Mouse (Mus musculus): Measurements from ENCODE around the gene Mcts2.
A peak's percentile ranks its signal among the peaks of the same experiment; 100 is the strongest.

The Mcts2 gene

DNA sequence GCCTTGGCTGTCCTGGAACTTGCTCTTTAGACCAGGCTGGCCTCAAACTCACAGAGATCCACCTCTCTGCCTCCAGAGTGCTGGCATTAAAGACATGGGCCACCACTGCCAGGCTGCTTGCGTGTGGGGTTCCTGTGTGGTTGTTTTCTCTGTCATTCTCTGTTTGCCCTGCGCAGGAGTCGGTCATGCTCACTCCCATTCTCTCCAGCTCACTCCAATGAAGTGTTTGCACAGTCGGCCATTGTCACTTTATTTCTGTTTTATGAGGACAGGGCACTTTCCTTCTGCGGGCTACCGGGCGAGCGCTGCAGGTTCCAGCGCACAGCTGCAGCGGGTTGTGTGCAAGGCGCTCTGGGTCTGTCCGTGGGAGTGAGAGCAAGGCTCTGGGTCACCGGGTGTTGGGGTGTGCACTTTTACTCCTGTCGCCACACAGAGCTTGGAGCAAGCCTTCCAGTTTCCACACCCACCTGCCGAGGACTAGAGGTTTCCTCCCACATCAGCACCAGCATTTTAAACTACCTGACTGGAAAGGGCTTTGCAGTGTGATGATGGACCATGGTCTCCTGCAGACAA is 38.4 kb downstream of the Mcts2 start:
- no peak for DNase-seq (ENCODE audit: low spot score in 2 of 2)

DNA sequence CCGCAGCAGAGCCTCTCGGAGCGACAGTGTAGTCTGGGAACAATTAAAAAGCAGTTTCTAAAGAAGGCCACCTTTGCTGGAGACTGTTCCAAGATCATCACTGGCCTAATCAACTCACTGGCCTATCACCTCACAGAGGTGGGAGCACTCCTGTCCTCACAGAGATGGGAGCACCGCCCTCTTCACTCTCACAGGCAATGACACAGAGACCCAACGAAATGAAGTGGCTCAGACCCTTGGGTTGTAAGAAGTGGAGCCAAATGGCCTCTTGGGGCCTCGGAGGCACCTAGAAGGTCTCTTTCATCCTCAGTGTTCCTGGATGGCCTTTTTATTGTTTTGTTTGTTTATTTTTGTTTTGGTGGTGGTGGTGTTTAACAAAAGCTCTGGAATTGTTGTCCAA is 39.4 kb downstream of the Mcts2 start:
- DNase-seq (ENCODE audit: low spot score in 2 of 2): no peak

DNA sequence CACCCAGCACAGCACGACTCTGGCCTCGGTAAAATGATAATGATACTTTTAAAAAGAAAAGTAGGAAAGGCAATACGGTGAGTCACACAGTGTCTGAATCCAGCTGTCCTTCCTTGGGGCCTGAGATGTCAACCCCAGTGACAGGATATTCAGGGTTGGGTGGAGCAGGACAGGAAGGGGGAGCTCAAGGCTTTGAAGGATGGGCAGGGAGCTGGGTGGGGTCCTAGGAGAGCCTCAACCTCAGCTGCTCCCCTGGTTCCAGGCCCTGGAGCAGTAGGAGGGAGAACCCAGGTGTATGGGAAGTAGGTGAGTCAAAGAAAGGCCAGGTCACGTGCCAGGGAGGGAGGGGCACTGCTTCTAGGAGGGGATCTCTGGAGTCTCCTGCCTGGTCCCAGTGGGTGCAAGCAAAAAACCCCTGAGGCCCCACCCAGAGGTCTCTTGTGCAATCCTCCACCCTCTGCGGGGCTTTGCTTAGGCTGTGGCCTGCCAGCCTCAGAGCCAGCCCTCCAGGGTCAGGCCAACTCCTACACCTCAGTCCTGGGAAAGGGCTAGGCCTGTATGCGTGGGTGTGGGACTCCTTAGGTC is 40.0 kb downstream of the Mcts2 start:
- DNase-seq (ENCODE audit: low spot score in 2 of 2): no peak

DNA sequence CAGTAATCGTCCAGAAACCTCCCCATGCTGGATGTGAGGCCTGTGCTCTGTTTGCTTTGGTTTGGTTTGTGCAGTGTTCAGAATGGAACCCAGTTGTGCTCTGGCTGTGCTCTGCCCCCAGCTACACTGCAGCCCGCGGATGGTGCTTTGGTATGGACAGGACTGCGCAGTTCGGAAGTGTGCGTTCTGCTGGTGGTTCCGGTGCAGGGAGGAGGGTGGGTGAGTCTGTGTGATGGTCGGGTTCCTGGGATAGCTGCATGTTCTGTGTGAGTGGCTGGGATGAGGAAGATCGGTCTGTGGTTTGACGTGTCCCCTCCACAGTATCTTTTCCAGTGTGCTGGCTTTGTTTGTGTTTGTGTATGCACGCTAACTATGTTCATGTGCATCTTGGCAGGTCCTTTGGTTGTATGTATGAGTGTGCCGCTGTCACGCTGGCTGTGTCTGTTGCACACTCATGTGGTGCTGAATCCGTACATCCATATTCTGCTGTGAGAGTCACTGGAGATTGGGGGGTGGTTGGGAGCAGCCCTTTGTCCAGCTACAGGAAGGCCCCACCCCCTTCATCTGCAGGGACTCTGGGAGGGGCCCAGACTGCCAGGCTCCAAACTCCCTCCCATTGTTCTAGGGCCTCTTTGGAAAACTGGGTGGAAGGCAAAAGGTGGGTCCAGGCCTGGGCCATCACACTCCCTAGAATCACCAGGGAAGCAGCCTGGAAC is 41.1 kb downstream of the Mcts2 start:
- DNase-seq (ENCODE audit: low spot score in 2 of 2): no peak

DNA sequence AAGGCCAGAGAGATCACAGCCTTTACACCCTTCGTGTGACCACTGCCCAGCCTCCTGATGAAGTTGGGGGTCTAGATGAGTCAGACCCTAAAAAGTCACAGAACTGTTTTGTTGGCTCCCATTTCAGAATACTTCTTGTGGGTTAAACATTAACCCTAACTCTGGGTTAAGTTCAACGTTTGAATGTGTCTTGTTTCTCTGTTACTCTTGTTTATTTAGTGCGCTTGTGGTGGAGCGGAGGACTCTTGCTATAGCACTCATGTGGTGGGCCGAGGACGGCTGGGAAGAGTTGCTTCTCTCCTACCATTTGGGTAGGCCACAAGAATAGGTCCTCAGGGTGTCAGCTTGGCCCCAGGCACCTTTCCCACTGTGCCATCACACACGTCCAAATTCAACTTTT is 41.8 kb downstream of the Mcts2 start:
- no peak for DNase-seq (ENCODE audit: low spot score in 2 of 2)

DNA sequence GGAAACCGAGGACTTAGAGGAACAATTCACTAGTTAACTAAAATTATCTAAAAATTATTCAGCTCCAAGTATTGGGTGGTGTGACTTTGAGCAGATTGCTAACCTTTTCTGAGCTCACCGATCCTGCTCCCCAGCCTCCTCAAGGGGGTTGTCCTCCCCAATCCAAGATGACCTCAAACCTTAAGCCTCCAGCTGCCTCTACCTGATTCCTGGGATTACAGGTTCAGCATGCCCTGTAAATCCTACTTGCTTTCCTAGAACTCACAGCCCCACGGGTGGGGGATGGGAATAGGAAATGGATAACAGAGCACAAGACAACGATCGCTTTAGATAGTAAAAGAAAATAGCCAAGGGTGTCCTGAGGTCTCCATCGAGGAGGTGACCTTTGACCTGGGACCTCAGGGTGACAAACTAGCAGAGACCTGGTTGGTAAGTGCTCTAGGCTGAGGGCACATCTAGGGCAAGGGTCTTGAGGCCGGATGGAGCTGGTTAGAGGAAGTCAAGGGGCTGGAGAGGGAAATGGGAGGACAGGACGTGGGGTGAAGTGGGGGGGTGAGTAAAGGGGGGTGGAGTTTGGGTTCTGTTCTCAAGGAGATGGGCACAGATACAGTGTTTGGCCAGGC is 42.3 kb downstream of the Mcts2 start:
- no peak for DNase-seq (ENCODE audit: low spot score in 2 of 2)

DNA sequence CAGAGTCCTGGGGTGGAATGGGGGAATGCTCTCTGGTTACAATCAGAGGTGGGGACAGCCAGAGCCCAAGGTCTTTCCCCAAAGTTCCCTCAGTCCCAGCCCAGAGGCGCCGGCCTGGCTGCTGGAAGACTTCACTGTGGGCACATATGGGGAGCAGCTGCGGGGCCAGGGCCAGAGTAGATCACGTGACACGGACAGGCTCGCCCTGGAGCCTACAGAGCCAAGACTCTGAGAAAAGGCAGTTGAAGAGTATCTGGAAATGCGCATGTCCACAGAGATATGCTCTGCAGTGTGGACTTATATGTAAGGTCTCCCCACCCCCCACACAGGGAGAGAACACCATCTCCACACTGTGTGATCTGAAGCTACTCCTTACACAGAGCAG is 42.8 kb downstream of the Mcts2 start:
- no peak for DNase-seq (ENCODE audit: low spot score in 2 of 2)

DNA sequence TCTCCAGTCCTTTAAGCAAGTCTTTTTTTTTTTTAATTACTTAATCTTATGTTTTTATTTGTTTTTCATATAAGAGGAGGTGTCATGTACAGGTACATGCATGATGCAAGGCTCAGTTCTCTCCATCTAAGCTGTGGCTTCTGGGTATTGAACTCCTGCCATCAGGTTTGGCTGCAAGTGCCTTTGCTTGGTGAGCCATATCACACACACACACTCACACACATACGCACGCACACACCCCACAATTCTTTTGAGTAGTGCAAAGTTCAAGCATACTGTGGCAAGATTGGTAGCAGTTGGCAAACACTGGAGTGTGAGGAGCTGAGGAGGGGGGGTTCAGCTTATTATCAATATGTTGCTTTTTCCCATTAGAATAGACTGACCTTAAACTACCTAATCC is 46.4 kb downstream of the Mcts2 start:
- no peak for DNase-seq (ENCODE audit: low spot score in 2 of 2)

DNA sequence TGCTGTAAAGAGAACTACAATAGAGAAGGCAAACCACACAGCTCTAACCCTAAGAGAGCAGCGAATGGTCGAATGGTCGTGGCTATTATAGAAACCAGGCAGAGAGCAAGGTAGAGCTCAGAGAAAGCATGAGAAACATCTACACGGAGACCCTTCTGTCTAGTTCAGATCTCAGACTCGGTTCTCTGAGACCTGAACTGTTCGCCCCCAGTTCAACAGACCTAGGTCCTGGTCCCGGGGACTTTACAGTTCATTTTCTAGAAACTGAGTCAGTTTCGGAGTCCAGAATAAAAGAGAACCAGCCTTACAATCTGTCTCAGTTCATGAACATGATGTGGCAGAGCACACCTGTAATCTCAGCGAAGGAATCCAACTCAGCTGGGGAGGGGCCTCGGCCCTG is 47.7 kb downstream of the Mcts2 start:
- DNase-seq (ENCODE audit: low spot score in 2 of 2): no peak

DNA sequence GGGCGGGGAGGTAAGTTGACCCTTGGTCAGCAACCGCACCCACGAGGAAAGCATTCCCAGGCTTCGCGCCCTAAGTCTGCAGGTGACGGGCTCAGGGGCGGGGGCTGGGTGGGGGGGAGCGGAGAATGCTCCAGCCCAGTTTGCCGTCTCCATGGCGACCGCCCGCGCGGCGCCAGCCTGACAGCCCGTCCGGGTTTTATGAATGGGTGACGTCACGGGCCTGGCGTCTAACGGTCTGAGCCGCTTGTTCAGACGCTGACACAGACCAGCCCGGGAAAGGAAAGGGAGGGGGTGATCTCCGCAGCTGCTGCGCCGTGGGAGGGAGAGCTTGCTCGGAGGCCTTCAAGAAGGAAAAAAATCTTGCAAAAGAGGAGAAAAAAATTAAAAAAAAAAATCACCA is 48.1 kb downstream of the Mcts2 start:
- peak; percentile 70 to 84 for DNase-seq (ENCODE audit: low spot score in 2 of 2)

DNA sequence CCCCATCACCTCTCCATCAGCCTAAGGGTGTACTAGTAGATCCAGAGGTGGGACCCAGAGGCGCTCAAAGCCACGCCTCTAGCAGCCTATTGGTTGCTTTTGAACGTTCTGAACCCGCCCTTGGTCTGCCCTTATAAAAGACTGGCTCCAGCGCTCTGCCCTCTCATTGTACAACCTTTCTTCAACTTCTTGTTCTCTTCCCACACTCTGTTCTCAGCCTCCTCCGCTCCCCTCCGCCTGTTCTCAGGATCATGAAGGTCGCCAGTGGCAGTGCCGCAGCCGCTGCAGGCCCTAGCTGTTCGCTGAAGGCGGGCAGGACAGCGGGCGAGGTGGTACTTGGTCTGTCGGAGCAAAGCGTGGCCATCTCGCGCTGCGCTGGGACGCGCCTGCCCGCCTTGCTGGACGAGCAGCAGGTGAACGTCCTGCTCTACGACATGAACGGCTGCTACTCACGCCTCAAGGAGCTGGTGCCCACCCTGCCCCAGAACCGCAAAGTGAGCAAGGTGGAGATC is 49.3 kb downstream of the Mcts2 start, which contains the start of gene Id1:
TSS of gene Id1 (plus strand) at position 162 of the 512 bp plus-strand sequence.
- DNase-seq (ENCODE audit: low spot score in 2 of 2): peak; percentile 77 to 82

DNA sequence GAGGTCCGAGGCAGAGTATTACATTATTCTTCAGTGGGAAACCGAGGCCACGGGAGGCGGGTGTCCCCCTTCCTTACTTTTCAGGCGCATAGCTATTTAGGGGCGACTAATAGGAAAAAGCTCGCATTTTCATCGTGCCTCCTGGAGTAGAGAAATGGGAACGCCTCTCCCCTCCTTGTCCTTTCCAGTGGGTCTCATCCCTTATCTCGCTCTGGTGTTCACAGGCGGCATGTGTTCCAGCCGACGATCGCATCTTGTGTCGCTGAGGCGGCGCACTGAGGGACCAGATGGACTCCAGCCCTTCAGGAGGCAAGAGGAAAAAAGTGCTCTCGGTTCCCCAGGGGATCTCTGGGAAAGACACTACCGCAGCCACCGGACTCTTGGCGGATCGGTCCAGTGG is 49.9 kb downstream of the Mcts2 start:
- DNase-seq (ENCODE audit: low spot score in 2 of 2): peak; percentile 22 to 67
